Mouse (Mus musculus) c-Kit-positive CD71-negative TER-119-negative erythroid progenitor cells, embryonic 14.5 days (primary cell): ENCODE results near the gene Atp5h.

ENCODE experiments used
- DNase-seq: peaks from one replicate; pipeline ENCODE4 v3.0.0-alpha.2; 2013; ENCODE audit warnings: low read depth

Gene Atp5h

DNA sequence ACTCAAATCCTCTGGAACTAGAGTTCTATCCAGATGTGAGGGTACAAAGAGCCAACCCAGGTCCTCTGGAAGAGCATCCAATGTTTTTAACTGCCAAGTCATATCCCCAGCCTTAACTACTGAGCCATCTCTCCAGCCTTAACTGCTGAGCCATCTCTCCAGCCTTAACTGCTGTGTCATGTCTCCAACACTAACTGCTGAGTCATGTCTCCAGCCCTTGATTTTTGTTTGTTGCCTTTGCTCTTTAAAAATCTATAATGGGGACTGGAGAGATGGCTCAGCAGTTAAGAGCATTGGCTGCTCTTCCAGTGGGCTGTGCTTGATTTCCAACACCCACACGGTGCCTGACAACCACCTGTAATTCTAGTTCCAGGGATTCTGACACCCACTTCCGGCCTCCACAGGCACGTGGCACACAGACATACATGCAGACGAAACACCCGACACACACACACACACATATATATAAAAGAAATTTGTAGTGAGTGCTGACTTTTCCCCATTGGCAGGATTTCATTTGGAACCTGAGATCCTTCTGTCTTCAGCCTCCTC is 17.9 kb upstream of the Atp5h start:
- DNase-seq, result no peak

DNA sequence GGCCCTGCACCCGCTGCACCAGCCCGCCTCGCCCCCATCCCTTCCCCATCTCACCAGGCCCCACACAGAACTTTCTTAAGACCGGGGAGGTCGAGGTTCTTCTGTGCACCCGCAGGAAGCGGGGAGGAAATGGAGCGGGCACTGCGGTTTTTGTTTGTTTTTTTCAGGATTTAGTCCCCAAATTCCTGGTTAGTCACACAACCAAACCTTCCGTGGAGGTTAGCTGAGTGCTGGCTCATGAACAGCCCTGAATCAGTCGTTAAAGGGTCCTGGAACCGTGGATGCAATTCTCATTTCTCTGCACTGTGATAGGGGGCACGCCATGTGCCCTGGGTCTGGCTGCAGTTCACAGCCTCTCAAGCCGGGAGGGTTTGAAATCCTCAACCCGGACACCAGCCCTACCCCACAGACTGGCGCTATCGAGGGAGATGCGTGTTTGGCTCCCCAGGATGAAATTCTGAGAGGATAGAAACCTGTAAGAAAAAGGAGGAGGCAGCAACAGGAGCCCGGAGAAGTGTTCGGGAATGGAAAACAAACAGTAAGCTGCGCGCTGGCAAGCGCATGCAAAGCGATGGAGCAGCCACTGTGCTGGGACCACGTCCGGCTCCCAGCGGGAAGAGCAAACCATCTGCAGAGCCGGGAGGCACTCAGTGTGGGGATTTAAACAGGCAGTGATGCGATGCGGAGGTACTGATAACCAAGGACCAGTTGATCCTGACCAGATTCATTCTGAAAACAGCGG is 16.0 kb upstream of the Atp5h start:
- no peak for DNase-seq

- no peak for DNase-seq
These were observed 13.6 kb upstream of the Atp5h start for GRCm38 (mm10) chr11:115433342-115433741.

- no peak for DNase-seq
These were observed 13.1 kb upstream of the Atp5h start for GRCm38 (mm10) chr11:115432814-115433213.

GRCm38 (mm10) chr11:115430561-115430960 is 10.8 kb upstream of the Atp5h start:
- DNase-seq, result no peak

- DNase-seq, result no peak
These were observed 9.5 kb upstream of the Atp5h start for GRCm38 (mm10) chr11:115429307-115429706.

- peak; percentile 72 for DNase-seq
These were observed 7.9 kb upstream of the Atp5h start for GRCm38 (mm10) chr11:115427482-115428331.

GRCm38 (mm10) chr11:115425671-115426070 is 5.9 kb upstream of the Atp5h start:
- no peak for DNase-seq

DNA sequence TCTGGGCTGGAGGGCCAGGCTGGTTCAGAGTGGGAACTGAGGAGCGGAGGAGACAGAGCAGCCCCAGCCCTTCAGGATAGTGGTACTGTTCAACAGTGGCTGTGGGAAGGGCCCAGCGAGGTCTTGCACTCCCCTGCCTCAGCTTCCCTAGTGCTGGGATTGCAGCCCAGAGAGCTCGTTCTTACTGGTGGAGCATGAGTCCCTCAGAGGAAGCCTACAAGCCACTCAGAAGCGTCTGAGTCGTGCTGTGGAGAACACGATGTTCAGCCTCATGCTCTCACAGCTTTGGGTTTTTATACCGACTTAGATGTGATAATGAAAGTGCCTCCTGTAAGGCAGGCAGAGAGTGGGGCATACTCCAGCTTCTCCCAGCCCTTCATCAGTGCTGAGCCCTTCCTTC is 4.9 kb upstream of the Atp5h start:
- no peak for DNase-seq

DNA sequence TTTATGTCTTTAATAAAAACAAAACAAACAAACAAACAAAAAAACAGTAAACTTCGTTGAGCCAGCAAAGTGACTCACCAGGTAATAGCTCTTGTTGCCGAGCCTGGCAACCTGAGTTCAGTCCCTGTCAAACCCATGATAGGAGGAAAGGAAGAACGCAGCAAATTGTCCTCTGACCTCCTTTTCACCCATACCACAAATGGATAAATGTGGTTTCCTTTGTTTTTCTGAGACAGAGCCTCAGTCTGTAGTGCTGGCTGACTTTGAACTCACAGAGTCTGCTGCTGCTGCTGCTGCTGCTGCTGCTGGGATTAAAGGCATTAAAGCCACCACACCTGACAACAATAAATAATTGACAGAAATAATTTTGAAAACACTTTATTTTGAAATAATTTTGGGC is 3.3 kb upstream of the Atp5h start:
- no peak for DNase-seq

- DNase-seq, result no peak
These were observed 2.2 kb upstream of the Atp5h start for GRCm38 (mm10) chr11:115421972-115422371.

DNA sequence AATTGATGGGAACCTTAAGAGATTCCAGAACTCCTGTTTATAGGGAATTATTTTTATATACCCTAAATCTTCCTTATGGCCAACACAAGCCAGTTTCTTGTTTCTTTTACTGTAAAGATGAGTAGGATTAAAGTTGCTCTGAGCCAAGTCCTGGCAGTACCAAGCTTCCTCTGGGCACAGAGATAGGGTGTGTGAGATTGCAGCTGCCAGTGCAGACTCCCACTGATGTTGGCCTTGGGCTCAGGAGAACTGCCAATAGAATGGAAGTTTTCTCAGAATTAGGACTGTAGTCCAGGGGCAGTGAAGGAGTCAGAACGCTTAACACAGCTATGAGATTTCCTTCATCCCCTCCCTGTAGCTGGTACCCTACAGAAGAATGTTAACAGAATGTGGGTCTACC is 1.6 kb upstream of the Atp5h start:
- no peak for DNase-seq

DNA sequence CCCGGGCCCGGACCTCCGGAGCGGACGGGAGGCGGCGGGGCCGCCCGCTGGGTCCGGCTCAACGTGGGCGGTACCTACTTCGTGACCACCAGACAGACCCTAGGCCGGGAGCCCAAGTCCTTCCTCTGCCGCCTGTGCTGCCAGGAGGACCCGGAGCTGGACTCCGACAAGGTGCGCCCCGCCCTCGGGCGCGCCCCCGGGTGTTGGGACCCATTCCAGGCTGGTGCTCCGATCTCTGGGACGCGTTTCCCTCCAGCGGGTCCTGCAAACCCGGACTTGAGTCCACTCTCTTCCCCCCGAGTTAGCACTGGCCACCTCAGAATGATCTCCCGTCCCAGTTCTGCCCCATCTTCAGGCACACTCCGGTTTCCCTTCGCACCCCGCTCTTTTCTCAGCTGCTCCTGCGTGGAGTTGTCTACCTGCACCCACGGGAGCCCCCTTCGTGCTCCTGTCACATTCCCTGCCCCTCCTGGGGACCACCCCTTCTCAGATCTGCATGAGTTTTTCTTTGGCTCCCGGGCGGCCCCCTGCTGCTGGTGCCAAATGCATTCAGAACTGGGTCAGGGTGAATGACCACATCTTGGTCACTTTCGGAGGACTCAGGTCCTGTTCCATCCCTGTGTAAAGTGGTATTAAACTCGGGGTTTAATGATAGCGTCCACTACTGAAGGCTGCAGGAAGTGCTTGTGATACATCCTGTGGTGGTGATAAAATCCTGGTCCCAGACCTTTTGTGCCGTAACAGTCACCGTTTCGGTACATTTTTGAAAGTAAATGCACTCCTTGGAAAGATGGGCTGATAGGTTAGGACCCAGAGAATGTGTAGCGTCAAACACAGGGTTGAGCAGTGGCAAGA is 801 bp upstream of the Atp5h start:
- no peak for DNase-seq

DNA sequence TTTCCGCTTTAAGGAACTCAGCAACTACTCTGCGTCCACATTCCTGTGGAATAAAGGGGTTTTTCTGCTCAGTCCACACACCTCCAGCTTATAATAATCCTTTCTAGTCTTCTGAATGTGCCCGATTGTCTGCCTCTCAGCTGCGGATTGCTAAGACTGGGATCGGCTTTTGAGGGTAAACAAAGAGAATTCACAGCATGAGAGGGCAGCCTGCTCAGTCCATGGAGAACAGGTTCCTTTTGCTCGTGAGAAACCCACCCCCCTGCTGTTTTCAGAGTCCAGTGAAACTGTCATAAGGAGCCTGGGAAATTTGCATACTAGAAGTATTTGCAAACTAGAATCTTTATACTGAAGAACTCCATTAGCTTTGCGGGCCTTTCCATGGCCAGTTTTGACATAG is 10.2 kb downstream of the Atp5h start:
- no peak for DNase-seq

- DNase-seq, result no peak
These were observed 11.4 kb downstream of the Atp5h start for GRCm38 (mm10) chr11:115408266-115408920.

DNA sequence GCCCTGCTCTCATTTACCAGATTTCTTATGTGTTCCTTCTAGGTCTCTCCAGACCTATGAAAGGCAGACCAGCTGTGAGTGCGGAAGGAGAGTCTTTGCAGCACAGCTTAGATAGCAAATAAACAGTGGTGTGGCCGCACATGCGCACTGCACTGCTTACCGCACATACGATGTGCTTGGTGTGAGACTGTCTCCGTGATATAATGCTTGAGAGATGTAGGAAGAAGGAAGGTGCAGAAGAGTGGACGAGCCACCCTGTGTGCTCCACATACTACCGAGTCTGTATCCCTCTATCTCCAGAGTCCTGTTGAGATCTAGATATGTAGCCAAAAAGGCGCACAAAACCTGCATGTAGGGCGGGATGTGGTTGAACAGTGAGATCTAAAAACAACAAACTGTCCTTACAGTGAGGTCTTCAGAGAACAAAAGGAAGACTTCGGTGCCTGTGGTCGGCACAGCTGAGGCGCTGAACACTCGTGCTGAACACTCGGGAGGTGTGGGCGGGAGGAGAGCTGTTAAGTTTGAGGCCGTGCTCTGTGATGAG is 12.8 kb downstream of the Atp5h start:
- DNase-seq, result no peak

DNA sequence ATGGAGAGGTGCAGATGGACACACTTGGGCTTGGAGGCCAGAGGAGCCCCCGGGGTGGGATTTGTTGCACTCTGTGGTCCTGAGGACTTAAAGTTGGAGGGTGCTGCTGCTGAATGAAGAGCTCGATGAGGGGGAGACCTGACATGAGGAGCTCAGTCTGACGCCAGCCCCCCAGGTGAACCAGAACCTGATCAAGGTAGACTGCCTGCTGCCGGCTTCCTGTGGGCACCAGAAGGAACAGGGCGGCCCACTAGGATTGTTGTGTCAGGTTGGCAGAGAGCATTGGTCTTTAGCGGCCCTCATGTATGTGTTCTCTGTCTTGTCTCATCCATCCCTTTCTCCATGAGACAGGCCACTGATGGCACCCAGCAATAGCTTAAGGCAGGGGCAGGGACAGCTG is 14.0 kb downstream of the Atp5h start:
- no peak for DNase-seq

DNA sequence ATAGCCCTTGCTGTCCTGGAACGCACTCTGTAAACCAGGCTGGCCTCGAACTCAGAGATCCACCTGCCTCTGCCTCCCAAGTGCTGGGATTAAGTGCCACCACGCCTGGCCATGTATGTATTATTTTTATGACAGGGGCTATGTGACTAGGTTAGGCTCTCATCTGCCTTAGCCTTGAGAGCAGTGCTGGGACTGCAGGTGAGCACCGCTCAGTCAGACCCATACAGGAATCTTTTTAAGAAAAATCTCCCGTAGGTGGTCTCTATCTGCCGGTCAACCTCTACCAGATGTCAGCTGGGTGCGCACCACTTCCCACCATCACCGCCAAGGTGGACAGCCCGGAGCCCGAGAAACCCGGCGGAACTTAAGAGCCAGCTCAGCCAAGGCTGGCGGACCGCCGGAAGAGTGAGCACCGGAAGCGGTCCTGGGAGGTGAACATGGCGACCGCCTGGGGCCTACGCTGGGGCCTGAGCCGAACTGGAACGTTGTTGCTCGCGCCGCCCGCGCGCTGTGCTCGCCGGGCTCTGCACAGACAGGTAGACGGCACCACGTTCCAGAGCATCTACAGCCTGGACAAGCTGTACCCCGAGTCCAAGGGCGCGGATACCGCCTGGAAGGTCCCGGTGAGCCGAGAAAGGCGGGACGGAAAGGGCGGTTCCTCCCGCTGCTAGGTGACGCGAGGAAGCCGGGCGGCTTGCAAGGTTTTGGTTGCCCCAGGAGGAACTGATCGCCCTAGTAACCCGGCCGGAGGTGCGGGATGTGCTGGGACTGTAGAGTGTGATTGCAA is 16.2 kb downstream of the Atp5h start, which contains the start of gene Mrpl58:
Gene Mrpl58 (plus strand): TSS at position 415 of the 787 bp plus-strand sequence.
- DNase-seq, result peak; percentile 72

DNA sequence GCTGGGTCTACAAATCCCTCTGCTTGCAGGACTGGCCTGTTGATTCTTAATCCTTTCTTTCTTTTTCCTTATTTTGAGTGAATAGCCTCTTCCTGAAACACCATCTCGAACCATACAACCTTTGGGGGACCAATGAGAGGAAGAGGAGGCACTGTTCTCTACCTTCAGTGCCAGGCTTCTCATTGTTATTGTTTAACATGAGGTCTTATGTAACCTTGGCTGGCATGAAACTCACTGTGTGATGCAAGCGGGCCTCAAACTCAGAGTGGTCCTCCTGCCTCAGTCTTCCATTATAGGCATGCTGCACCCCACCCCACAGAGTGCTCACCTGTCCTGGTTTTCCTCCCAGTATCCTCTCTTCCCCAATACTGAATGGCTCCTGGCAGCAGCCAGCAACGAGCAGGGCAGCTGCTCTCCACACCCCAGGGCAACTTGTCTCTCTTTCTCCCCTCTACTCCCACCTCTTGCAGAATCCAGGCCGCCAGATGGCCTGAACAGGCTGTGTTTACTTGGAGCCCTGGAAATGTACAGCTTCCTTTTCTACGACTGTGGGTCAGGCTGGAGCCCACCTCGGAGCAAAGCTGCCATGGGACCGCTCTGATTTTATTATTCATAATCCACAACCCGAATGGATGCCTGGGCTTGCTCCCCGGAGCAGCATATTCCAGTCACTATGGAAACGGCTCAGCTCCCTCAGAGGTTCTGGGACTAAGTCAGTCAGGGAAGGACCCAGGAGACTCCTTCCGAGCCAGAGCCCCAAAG is 19.0 kb downstream of the Atp5h start:
- no peak for DNase-seq

DNA sequence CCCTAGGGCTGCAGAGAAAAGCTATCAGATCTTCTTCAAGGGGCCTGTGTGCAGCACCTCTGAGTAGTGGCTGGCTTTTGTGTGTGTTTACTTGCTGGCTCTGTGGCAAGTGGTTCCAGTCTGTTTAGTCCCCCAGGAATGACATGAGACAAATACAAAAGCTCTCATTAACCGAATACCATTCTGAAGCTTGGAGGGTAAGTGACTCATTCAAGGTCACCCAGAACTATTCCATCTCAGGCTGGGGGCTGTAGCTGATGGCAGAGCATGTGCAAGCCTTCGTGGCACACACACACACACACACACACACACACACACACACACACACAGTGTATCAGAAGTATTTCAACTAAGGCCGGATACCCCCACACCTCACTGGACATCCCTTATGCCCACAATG is 19.6 kb downstream of the Atp5h start:
- no peak for DNase-seq
